Mouse (Mus musculus) skeletal muscle tissue, adult 2 months (tissue): ENCODE data around the gene Cdk8.

ENCODE experiments used
- DNase-seq: peaks from one replicate; pipeline ENCODE4 v3.0.0-alpha.2; 2012; ENCODE audit warnings: low read depth, low spot score

The Cdk8 gene

GRCm38 (mm10) chr5:146318461-146318860 is 87.4 kb downstream of the Cdk8 start:
- no peak for DNase-seq

- no peak for DNase-seq
These were observed 97.9 kb downstream of the Cdk8 start for GRCm38 (mm10) chr5:146328941-146329340.

DNA sequence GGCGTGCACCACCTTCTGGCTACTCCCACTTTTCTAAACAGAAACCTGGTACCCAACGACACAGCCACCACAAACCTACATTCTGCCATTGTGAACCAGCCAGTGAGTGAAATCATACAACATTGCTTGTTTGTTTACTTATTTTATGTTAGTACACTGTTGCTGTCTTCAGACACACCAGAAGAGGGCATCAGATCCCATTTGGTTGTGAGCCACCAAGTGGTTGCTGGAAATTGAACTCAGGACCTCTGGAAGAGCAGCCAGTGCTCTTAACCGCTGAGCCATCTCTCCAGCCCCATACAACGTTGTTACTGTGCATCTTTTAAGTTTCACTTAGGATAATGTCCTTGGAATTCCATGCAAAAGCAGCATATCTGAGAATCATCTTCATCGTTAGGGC is 98.5 kb downstream of the Cdk8 start:
- no peak for DNase-seq

GRCm38 (mm10) chr5:146330031-146330764 is 99.2 kb downstream of the Cdk8 start:
- no peak for DNase-seq

- no peak for DNase-seq
These were observed 99.7 kb downstream of the Cdk8 start for GRCm38 (mm10) chr5:146330765-146331115.

- no peak for DNase-seq
These were observed 100.1 kb downstream of the Cdk8 start for GRCm38 (mm10) chr5:146331131-146331530.

DNA sequence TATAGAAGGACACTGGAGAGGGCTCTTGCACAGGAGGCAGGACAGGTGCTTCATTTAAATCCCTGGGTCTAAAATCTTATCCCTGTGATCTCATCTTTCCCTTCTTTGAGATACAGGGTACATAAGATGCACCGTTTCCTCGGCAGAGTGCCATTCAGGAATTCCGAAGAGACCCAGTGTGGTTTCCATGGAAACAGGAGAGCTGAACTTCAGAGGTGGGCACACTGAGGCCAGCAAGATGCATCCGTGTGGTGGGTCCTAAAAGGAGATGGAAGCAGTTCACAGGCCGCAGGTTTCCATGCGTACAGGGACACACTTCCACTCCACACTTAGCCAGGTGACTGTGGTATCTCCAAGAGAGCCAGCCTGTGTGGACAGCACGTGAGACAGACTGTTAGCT is 101.5 kb downstream of the Cdk8 start:
- DNase-seq, result no peak

- DNase-seq, result no peak
These were observed 103.4 kb downstream of the Cdk8 start for GRCm38 (mm10) chr5:146334410-146334809.

- no peak for DNase-seq
These were observed 107.0 kb downstream of the Cdk8 start for GRCm38 (mm10) chr5:146338064-146338463.

- no peak for DNase-seq
These were observed 109.0 kb downstream of the Cdk8 start for GRCm38 (mm10) chr5:146340037-146340436.

- no peak for DNase-seq
These were observed 114.1 kb downstream of the Cdk8 start for GRCm38 (mm10) chr5:146344911-146345686.

- DNase-seq, result no peak
These were observed 116.1 kb downstream of the Cdk8 start for GRCm38 (mm10) chr5:146347081-146347480.

DNA sequence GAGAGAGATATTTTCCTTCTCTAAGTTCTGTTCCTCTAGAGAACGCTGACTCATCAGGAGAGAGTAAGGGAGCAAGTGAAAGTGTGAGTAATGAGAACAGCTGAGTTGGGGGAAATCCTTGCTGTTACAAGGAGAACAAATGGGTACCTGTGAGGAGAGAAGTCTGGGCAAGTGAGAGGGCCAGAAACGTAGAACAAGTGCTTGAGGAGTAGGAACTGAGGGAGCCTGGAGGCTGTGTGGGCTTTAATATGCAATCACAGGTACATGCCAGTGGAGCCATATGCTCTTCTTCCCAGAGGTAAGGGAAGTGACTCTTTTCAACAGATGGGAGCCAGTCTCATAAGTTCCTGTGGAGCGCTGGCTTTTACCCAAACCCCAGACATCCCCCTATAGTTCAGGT is 118.2 kb downstream of the Cdk8 start:
- no peak for DNase-seq

DNA sequence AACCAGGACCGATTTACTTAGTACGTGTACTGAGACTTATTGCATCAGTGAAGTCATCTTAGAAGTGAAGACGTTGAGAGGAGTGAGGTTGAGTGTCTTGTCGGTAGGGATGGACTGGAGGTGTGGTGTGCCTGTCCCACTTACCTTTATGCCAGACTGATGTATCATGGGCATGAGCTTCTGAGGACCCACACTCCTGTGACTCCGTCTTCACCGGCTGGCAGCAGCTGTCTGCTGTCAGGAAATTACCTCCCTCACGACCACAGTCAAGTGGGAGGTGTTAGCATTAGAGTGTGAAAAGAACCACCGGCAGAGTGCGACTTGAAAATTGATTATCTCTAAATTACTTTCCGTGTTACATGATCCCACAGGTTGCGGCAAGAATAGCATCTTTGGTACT is 119.8 kb downstream of the Cdk8 start:
- no peak for DNase-seq

DNA sequence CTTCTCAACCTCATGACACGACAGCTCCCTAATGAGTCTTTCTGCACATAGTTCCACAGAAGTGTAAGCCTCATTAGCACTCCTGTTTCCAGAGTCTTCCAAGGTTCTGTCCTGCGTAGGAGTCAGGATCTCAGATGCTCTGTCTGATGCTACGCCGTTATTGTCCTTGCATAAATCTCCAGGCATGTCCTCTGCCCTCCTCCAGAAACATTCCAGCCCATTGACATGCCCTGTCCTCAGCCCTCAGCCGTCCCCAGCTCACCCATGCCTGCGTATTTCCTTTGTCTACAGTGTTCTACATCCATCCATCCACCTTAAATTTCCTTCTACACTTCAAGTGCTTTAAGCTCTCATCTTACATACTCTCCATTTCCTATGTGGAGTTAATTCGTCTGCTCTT is 121.0 kb downstream of the Cdk8 start:
- DNase-seq, result no peak
